Mouse (Mus musculus) hindbrain, embryonic 15.5 days (tissue): ENCODE results near the gene Kremen1. TPM values are rescaled to one million over a fixed set of nuclear protein-coding genes. Genes with fewer than 3 reads are reported as not detected.

Experiments
- ATAC-seq: fragments of 200-750 bp; cut with Nextera tagmentation; 2 replicates; pipeline ENCODE4 v1.8.0; 2017; ENCODE audit warnings: low read depth, moderate number of reproducible peaks, moderate TSS enrichment; ENCODE audit not compliant: low FRiP score
- H3K27ac ChIP-seq: fragments of 300-500 bp; sonication (generic); replicated peaks from 2 replicates; pipeline ENCODE4 v1.5.1; 2015; ENCODE audit warnings: mild to moderate bottlenecking, inconsistent platforms
- H3K27me3 ChIP-seq: fragments of 300-500 bp; sonication (generic); 2 replicates; pipeline ENCODE4 v1.6.1; 2015; ENCODE audit warnings: control low read depth, inconsistent platforms
- H3K36me3 ChIP-seq: fragments of 300-500 bp; sonication (generic); 2 replicates; pipeline ENCODE4 v1.6.1; 2015; ENCODE audit warnings: control low read depth, inconsistent platforms
- H3K4me1 ChIP-seq: fragments of 300-500 bp; sonication (generic); replicated peaks from 2 replicates; pipeline ENCODE4 v1.6.1; 2015; ENCODE audit warnings: control low read depth, inconsistent platforms
- H3K4me2 ChIP-seq: fragments of 300-500 bp; sonication (generic); 2 replicates; pipeline ENCODE4 v1.6.1; 2015; ENCODE audit warnings: moderate library complexity, mild to moderate bottlenecking, inconsistent platforms
- H3K4me3 ChIP-seq: fragments of 300-500 bp; sonication (generic); 2 replicates; pipeline ENCODE4 v1.5.1; 2015; ENCODE audit warnings: mild to moderate bottlenecking, inconsistent platforms
- H3K9ac ChIP-seq: fragments of 300-500 bp; sonication (generic); 2 replicates; pipeline ENCODE4 v1.6.1; 2015; ENCODE audit warnings: inconsistent platforms
- H3K9me3 ChIP-seq: fragments of 300-500 bp; sonication (generic); 2 replicates; pipeline ENCODE4 v1.6.1; 2016; ENCODE audit warnings: control low read depth, inconsistent platforms
- WGBS: fragments of 180-500 bp; shearing (Covaris S2); methylation state at CpG from one replicate; pipeline ENCODE4 v1.1.7; 2015; 5-methylcytosine and 5-hydroxymethylcytosine counted together
- polyA plus RNA-seq: library from polyadenylated mRNA; unstranded; fragments of >200 nt; fragmentation: Nextera tagmentation; extraction: Ambion mirVana; gene quantifications from 2 replicates; pipeline ENCODE4 v1.2.1, GENCODE M21; 2015

Kremen1 gene
- polyA plus RNA-seq, 1 experiment from 2014 or later: 5.6 TPM

- H3K27me3 ChIP-seq: no peaks in the 10 kb centered on the region; the same call in 1 of the 2 replicates
- H3K9me3 ChIP-seq: no peaks in the 10 kb centered on the region
- WGBS: 43% methylated on average over 10 of the region's 10 CpGs
- no peak overlapping the region for H3K9ac ChIP-seq
- H3K36me3 ChIP-seq: no peaks in the 10 kb centered on the region
- H3K27ac ChIP-seq: no peak overlapping the region
- no peak; the same call in 1 of the 2 replicates for ATAC-seq
- no peak overlapping the region for H3K4me3 ChIP-seq
- no peak overlapping the region for H3K4me2 ChIP-seq
- H3K4me1 ChIP-seq: peaks cover 30% of the 10 kb centered on the region
These were observed 106.2 kb downstream of the Kremen1 start for GRCm38 (mm10) chr11:5154961-5155805.

GRCm38 (mm10) chr11:5151680-5152337 is 109.5 kb downstream of the Kremen1 start, which contains the start of gene Emid1:
TSS of gene Emid1 (minus strand) at chr11:5152257.
- peaks cover 40% of the 10 kb centered on the region for H3K4me1 ChIP-seq
- H3K27me3 ChIP-seq: no peaks in the 10 kb centered on the region; the same call in 1 of the 2 replicates
- no peak within 1 kb of the TSS for H3K27ac ChIP-seq
- peak within 1 kb of the TSS; percentile 49 for H3K4me3 ChIP-seq
- H3K36me3 ChIP-seq: no peaks in the 10 kb centered on the region
- ATAC-seq: peak; percentile 25; the same call in 1 of the 2 replicates
- H3K4me2 ChIP-seq: peak within 1 kb of the TSS; percentile 84
- WGBS: 0% methylated on average over 44 of the region's 53 CpGs
- H3K9me3 ChIP-seq: no peaks in the 10 kb centered on the region
- H3K9ac ChIP-seq: peak within 1 kb of the TSS; percentile 55

- WGBS: 8% methylated on average over 4 of the region's 4 CpGs
- Histone ChIP-seq H3K4me3 (peak overlapping the region; percentile 49; the same call in 1 of the 2 replicates), H3K9me3 (no peaks in the 10 kb centered on the region), H3K27me3 (no peaks in the 10 kb centered on the region; the same call in 1 of the 2 replicates), H3K27ac (no peak overlapping the region), H3K36me3 (no peaks in the 10 kb centered on the region), H3K9ac (no peak overlapping the region), H3K4me2 (peak overlapping the region; percentile 84), H3K4me1 (peaks cover 40% of the 10 kb centered on the region)
- ATAC-seq: no peak
These were observed 110.1 kb downstream of the Kremen1 start for GRCm38 (mm10) chr11:5151247-5151630.

DNA sequence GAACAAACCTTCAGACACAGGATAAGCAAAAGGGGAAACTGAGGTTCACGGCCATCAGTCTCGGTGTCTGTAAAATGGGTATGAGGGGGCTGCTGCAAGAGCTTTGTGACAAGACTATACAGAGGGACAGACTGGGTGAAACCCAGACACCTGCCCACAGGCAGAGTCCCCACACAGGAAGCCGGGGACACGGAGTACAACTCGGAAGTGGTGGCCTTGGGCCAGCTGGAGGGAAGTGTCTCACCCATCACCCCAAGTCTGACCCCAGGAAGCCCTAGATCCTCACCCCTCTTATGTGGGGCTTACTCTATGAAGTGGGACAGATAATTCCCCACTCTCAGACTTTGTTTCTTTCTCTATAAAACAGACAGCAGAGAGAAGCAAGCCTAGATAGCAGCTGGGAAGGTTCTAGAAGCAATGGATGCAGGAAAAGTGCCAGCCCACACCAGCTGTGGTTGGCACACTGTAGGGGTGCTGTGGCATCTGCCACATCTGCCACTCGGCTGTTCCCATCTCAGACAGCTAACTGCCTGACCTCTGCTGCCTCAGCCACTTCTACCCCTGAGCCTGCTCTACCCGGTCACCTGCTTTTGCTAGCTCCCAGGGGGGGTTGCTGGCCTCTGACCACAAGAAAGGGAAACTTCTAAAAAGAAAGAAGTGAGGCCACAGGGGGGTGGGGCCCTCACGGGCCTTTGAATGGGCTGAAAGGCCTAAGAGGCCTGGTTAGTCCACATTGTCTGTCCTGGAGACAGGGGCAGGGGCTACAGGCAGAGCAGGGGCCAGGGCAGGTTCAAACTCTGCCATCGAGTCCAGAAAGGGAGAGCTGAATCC is 110.7 kb downstream of the Kremen1 start:
- H3K27ac ChIP-seq: no peak overlapping the region
- H3K4me1 ChIP-seq: peaks cover 39% of the 10 kb centered on the region
- 56% methylated on average over 9 of the region's 9 CpGs for WGBS
- no peak overlapping the region for H3K4me3 ChIP-seq
- H3K27me3 ChIP-seq: no peaks in the 10 kb centered on the region; the same call in 1 of the 2 replicates
- ATAC-seq: no peak
- no peaks in the 10 kb centered on the region for H3K36me3 ChIP-seq
- H3K9me3 ChIP-seq: no peaks in the 10 kb centered on the region
- peak overlapping the region; percentile 84; the same call in 1 of the 2 replicates for H3K4me2 ChIP-seq
- H3K9ac ChIP-seq: no peak overlapping the region

GRCm38 (mm10) chr11:5149955-5150354 is 111.4 kb downstream of the Kremen1 start:
- H3K4me2 ChIP-seq: 0 out of 2 replicates have a peak overlapping the region, but pooled peaks have one; percentile 1
- 55% methylated on average over 9 of the region's 9 CpGs for WGBS
- no peaks in the 10 kb centered on the region for H3K36me3 ChIP-seq
- no peaks in the 10 kb centered on the region for H3K9me3 ChIP-seq
- no peak overlapping the region for H3K9ac ChIP-seq
- ATAC-seq: no peak
- no peak overlapping the region for H3K27ac ChIP-seq
- H3K4me1 ChIP-seq: peaks cover 33% of the 10 kb centered on the region
- H3K27me3 ChIP-seq: no peaks in the 10 kb centered on the region; the same call in 1 of the 2 replicates
- H3K4me3 ChIP-seq: no peak overlapping the region

GRCm38 (mm10) chr11:5149249-5149648 is 112.1 kb downstream of the Kremen1 start:
- Histone ChIP-seq H3K9ac (no peak overlapping the region), H3K4me3 (no peak overlapping the region)
- ATAC-seq: no peak

GRCm38 (mm10) chr11:5145600-5145999 is 115.8 kb downstream of the Kremen1 start:
- no peak overlapping the region for H3K27ac ChIP-seq
- H3K36me3 ChIP-seq: no peaks in the 10 kb centered on the region
- no peaks in the 10 kb centered on the region; the same call in 1 of the 2 replicates for H3K27me3 ChIP-seq
- H3K4me2 ChIP-seq: no peak overlapping the region
- no peak overlapping the region for H3K9ac ChIP-seq
- no peaks in the 10 kb centered on the region for H3K9me3 ChIP-seq
- no peak overlapping the region for H3K4me3 ChIP-seq
- no peak for ATAC-seq
- peaks cover 14% of the 10 kb centered on the region for H3K4me1 ChIP-seq
- 83% methylated on average over 3 of the region's 3 CpGs for WGBS

More at GRCm38 (mm10) chr11:5149249-5149648, 112.1 kb downstream of the Kremen1 start:
- Histone ChIP-seq H3K36me3 (no peaks in the 10 kb centered on the region), H3K27ac (no peak overlapping the region), H3K4me1 (peaks cover 29% of the 10 kb centered on the region), H3K9me3 (no peaks in the 10 kb centered on the region), H3K4me2 (0 out of 2 replicates have a peak overlapping the region, but pooled peaks have one; percentile 1), H3K27me3 (no peaks in the 10 kb centered on the region; the same call in 1 of the 2 replicates)
- WGBS: 11% methylated on average over 7 of the region's 7 CpGs

- Histone ChIP-seq H3K27ac (no peak overlapping the region), H3K27me3 (no peaks in the 10 kb centered on the region), H3K4me2 (no peak overlapping the region), H3K4me3 (no peak overlapping the region), H3K36me3 (no peaks in the 10 kb centered on the region), H3K4me1 (peaks cover 8% of the 10 kb centered on the region; the same call in 1 of the 2 replicates), H3K9ac (no peak overlapping the region), H3K9me3 (no peaks in the 10 kb centered on the region)
- no peak for ATAC-seq
- WGBS: 80% methylated on average over 2 of the region's 2 CpGs
These were observed 119.4 kb downstream of the Kremen1 start for GRCm38 (mm10) chr11:5141965-5142364.

Other genes starting within 250 kb of the Kremen1 start
- 1.1 and 1.6 TPM in 2 replicates for gene Rasl10a, start 203.4 kb downstream of the Kremen1 start, polyA plus RNA-seq
- gene Gas2l1, start 196.2 kb downstream of the Kremen1 start, polyA plus RNA-seq: 27.0 and 32.2 TPM in 2 replicates
- gene Rhbdd3, start 162.6 kb downstream of the Kremen1 start, polyA plus RNA-seq: 44.3 and 44.4 TPM in 2 replicates
- gene Ewsr1, start 162.3 kb downstream of the Kremen1 start, polyA plus RNA-seq: 564 and 566 TPM in 2 replicates
- 16.0 and 17.1 TPM in 2 replicates for gene Emid1, start 109.3 kb downstream of the Kremen1 start, polyA plus RNA-seq
- gene Znrf3, start 183.3 kb upstream of the Kremen1 start, polyA plus RNA-seq: 7.0 and 8.0 TPM in 2 replicates